Mouse (Mus musculus) fat pad, adult 2 months (tissue): Measurements from ENCODE around the gene Man1c1.

Experiments used
- DNase-seq: peaks from one replicate; pipeline ENCODE4 v3.0.0-alpha.2; 2011; ENCODE audit warnings: low read depth, low spot score; ENCODE audit errors: extremely low read depth

The Man1c1 gene

GRCm38 (mm10) chr4:134557626-134558249, 146.4 kb downstream of the Man1c1 start:
- DNase-seq: no peak

GRCm38 (mm10) chr4:134555956-134556580, 148.0 kb downstream of the Man1c1 start:
- no peak for DNase-seq

- no peak for DNase-seq
Observed at GRCm38 (mm10) chr4:134553631-134554030, 150.5 kb downstream of the Man1c1 start.

- no peak for DNase-seq
Observed at GRCm38 (mm10) chr4:134551494-134552316, 152.4 kb downstream of the Man1c1 start, which contains the start of gene Selenon. Selenon (minus strand) TSS chr4:134552166.

- no peak for DNase-seq
Observed at GRCm38 (mm10) chr4:134549899-134550298, 154.2 kb downstream of the Man1c1 start.

GRCm38 (mm10) chr4:134548169-134548938, 155.7 kb downstream of the Man1c1 start:
- no peak for DNase-seq

- no peak for DNase-seq
Observed at GRCm38 (mm10) chr4:134546814-134547705, 157.0 kb downstream of the Man1c1 start.

GRCm38 (mm10) chr4:134543261-134543660, 160.8 kb downstream of the Man1c1 start:
- DNase-seq: no peak

GRCm38 (mm10) chr4:134542726-134543125, 161.4 kb downstream of the Man1c1 start:
- DNase-seq: no peak

- no peak for DNase-seq
Observed at GRCm38 (mm10) chr4:134538997-134539580, 165.0 kb downstream of the Man1c1 start.

- DNase-seq: peak; percentile 97
Observed at GRCm38 (mm10) chr4:134535787-134536151, 168.3 kb downstream of the Man1c1 start.

- peak; percentile 36 for DNase-seq
Observed at GRCm38 (mm10) chr4:134534932-134535786, 168.9 kb downstream of the Man1c1 start, which contains the start of gene Mtfr1l. Mtfr1l (minus strand) TSS chr4:134535387.

GRCm38 (mm10) chr4:134534124-134534886, 169.8 kb downstream of the Man1c1 start:
- no peak for DNase-seq

- no peak for DNase-seq
Observed at GRCm38 (mm10) chr4:134533421-134533820, 170.7 kb downstream of the Man1c1 start.

GRCm38 (mm10) chr4:134532928-134533327, 171.2 kb downstream of the Man1c1 start:
- DNase-seq: no peak

GRCm38 (mm10) chr4:134526220-134526619, 177.9 kb downstream of the Man1c1 start:
- no peak for DNase-seq

GRCm38 (mm10) chr4:134525806-134526205, 178.3 kb downstream of the Man1c1 start:
- no peak for DNase-seq

GRCm38 (mm10) chr4:134523447-134523846, 180.6 kb downstream of the Man1c1 start:
- no peak for DNase-seq
